Mouse (Mus musculus) thymus, postnatal 0 days (tissue): ENCODE data around the gene E030018B13Rik. TPM values are rescaled to one million over a fixed set of nuclear protein-coding genes. Genes with fewer than 3 reads are reported as not detected.
A peak's percentile ranks its signal among the peaks of the same experiment; 100 is the strongest.

Experiments used
- DNase-seq: peaks from one replicate; pipeline ENCODE4 v3.0.0-alpha.2; 2015; ENCODE audit warnings: low spot score
- polyA plus RNA-seq: library from polyadenylated mRNA; unstranded; fragments of >200 nt; fragmentation: Nextera tagmentation; extraction: Ambion mirVana; gene quantifications from 2 replicates; pipeline ENCODE4 v1.2.1, GENCODE M21; 2015

The E030018B13Rik gene
- polyA plus RNA-seq, 1 experiment from 2014 or later, result 0.40 TPM

- no peak for DNase-seq
Measured at GRCm38 (mm10) chr7:63913724-63914692, 2.6 kb upstream of the E030018B13Rik start.

- no peak for DNase-seq
Measured at GRCm38 (mm10) chr7:63914891-63915290, 1.8 kb upstream of the E030018B13Rik start.

GRCm38 (mm10) chr7:63917693-63918092 is 1.0 kb downstream of the E030018B13Rik start:
- no peak for DNase-seq

- DNase-seq, result no peak
Measured at GRCm38 (mm10) chr7:63918771-63919768, 2.4 kb downstream of the E030018B13Rik start.

GRCm38 (mm10) chr7:63921909-63922562 is 5.4 kb downstream of the E030018B13Rik start:
- peak; percentile 52 for DNase-seq

- no peak for DNase-seq
Measured at GRCm38 (mm10) chr7:63922571-63922970, 5.9 kb downstream of the E030018B13Rik start.

- no peak for DNase-seq
Measured at GRCm38 (mm10) chr7:63922975-63923374, 6.3 kb downstream of the E030018B13Rik start.

- no peak for DNase-seq
Measured at GRCm38 (mm10) chr7:63924151-63924550, 7.5 kb downstream of the E030018B13Rik start.

GRCm38 (mm10) chr7:63924747-63925412 is 8.2 kb downstream of the E030018B13Rik start:
- DNase-seq, result no peak

GRCm38 (mm10) chr7:63925413-63926360 is 9.0 kb downstream of the E030018B13Rik start:
- peak; percentile 78 for DNase-seq

GRCm38 (mm10) chr7:63926492-63926891 is 9.8 kb downstream of the E030018B13Rik start:
- no peak for DNase-seq

GRCm38 (mm10) chr7:63927121-63927520 is 10.5 kb downstream of the E030018B13Rik start:
- DNase-seq, result no peak

- DNase-seq, result no peak
Measured at GRCm38 (mm10) chr7:63929080-63929479, 12.4 kb downstream of the E030018B13Rik start.

GRCm38 (mm10) chr7:63930132-63930531 is 13.5 kb downstream of the E030018B13Rik start:
- DNase-seq, result peak; percentile 88

GRCm38 (mm10) chr7:63930766-63931165 is 14.1 kb downstream of the E030018B13Rik start:
- DNase-seq, result no peak

- no peak for DNase-seq
Measured at GRCm38 (mm10) chr7:63932461-63932860, 15.8 kb downstream of the E030018B13Rik start.

- DNase-seq, result no peak
Measured at GRCm38 (mm10) chr7:63933905-63934304, 17.2 kb downstream of the E030018B13Rik start.

GRCm38 (mm10) chr7:63934530-63934929 is 17.9 kb downstream of the E030018B13Rik start:
- no peak for DNase-seq

- DNase-seq, result no peak
Measured at GRCm38 (mm10) chr7:63935809-63936187, 19.1 kb downstream of the E030018B13Rik start.
